Mouse (Mus musculus) limb, embryonic 11.5 days (tissue): ENCODE data around the gene Hoxb6. TPM values are rescaled to one million over a fixed set of nuclear protein-coding genes. Genes with fewer than 3 reads are reported as not detected.

Experiments
- ATAC-seq: fragments of 200-750 bp; cut with Nextera tagmentation; 2 replicates; pipeline ENCODE4 v1.8.0; 2017; ENCODE audit warnings: low read depth; ENCODE audit not compliant: insufficient number of reproducible peaks, low FRiP score, low TSS enrichment
- DNase-seq: peaks from one replicate; pipeline ENCODE4 v3.0.0-alpha.2; 2015; ENCODE audit warnings: low spot score
- H3K27ac ChIP-seq: fragments of 300-500 bp; sonication (generic); replicated peaks from 2 replicates; pipeline ENCODE4 v1.5.1; 2014; ENCODE audit warnings: low read depth, mild to moderate bottlenecking, low read length
- H3K27me3 ChIP-seq: fragments of 300-500 bp; sonication (generic); 2 replicates; pipeline ENCODE4 v1.6.1; 2014; ENCODE audit warnings: mild to moderate bottlenecking, low read length, mixed read lengths; ENCODE audit not compliant: control insufficient read depth, insufficient read depth
- H3K36me3 ChIP-seq: fragments of 300-500 bp; sonication (generic); 2 replicates; pipeline ENCODE4 v1.6.1; 2014; ENCODE audit warnings: mild to moderate bottlenecking, low read length, moderate library complexity, mixed read lengths; ENCODE audit not compliant: control insufficient read depth, insufficient read depth
- H3K4me1 ChIP-seq: fragments of 300-500 bp; sonication (generic); 2 replicates; pipeline ENCODE4 v1.6.1; 2014; ENCODE audit warnings: low read length, mixed read lengths; ENCODE audit not compliant: control insufficient read depth, insufficient read depth
- H3K4me2 ChIP-seq: fragments of 300-500 bp; sonication (generic); 2 replicates; pipeline ENCODE4 v1.6.1; 2014; ENCODE audit warnings: low read depth, mild to moderate bottlenecking, moderate library complexity; ENCODE audit not compliant: severe bottlenecking
- H3K4me3 ChIP-seq: fragments of 300-500 bp; sonication (generic); 2 replicates; pipeline ENCODE4 v1.5.1; 2014; ENCODE audit warnings: low read depth, low read length
- H3K9ac ChIP-seq: fragments of 300-500 bp; sonication (generic); 2 replicates; pipeline ENCODE4 v1.6.1; 2014; ENCODE audit warnings: mild to moderate bottlenecking, low read length
- H3K9me3 ChIP-seq: fragments of 300-500 bp; sonication (generic); 2 replicates; pipeline ENCODE4 v1.6.1; 2016; ENCODE audit warnings: low read length; ENCODE audit not compliant: control insufficient read depth
- WGBS: fragments of 180-500 bp; shearing (Covaris S2); extraction: QIAGEN DNeasy Blood & Tissue Kit; methylation state at CpG from one replicate; pipeline ENCODE4 v1.1.7; 2014; 5-methylcytosine and 5-hydroxymethylcytosine counted together
- polyA plus RNA-seq: library from polyadenylated mRNA; unstranded; fragments of >200 nt; fragmentation: Nextera tagmentation; extraction: Ambion mirVana; gene quantifications from 2 replicates; pipeline ENCODE4 v1.2.1, GENCODE M21; 2014

Hoxb6 gene
- polyA plus RNA-seq, 1 experiment from 2014 or later, result 1.9 TPM

- Histone ChIP-seq H3K36me3 (no peaks in the 10 kb centered on the region), H3K27ac (peak overlapping the region; percentile 45; the same call in 1 of the 2 replicates), H3K9me3 (no peaks in the 10 kb centered on the region), H3K4me1 (peaks cover 36% of the 10 kb centered on the region), H3K27me3 (peaks cover 95% of the 10 kb centered on the region), H3K9ac (peak overlapping the region; percentile 52), H3K4me2 (peak overlapping the region; percentile 58), H3K4me3 (peak overlapping the region; percentile 24)
- ATAC-seq (no peak), DNase-seq (peak; percentile 72)
- 1% methylated on average over 40 of the region's 40 CpGs for WGBS
Observed at GRCm38 (mm10) chr11:96341701-96342575, 49.7 kb downstream of the Hoxb6 start.

- H3K4me2 ChIP-seq, result no peak overlapping the region
Observed at GRCm38 (mm10) chr11:96342576-96342930, 50.3 kb downstream of the Hoxb6 start.

GRCm38 (mm10) chr11:96343206-96343745, 51.0 kb downstream of the Hoxb6 start:
- Histone ChIP-seq H3K4me2 (no peak overlapping the region), H3K9me3 (no peaks in the 10 kb centered on the region), H3K27ac (no peak overlapping the region), H3K4me3 (no peak overlapping the region), H3K36me3 (no peaks in the 10 kb centered on the region), H3K4me1 (peaks cover 41% of the 10 kb centered on the region), H3K27me3 (peaks cover 92% of the 10 kb centered on the region), H3K9ac (no peak overlapping the region)
- peak; percentile 35 for DNase-seq
- 31% methylated on average over 2 of the region's 2 CpGs for WGBS
- no peak for ATAC-seq

More at GRCm38 (mm10) chr11:96342576-96342930, 50.3 kb downstream of the Hoxb6 start:
- Histone ChIP-seq H3K36me3 (no peaks in the 10 kb centered on the region), H3K4me3 (no peak overlapping the region), H3K4me1 (peaks cover 36% of the 10 kb centered on the region), H3K27ac (no peak overlapping the region), H3K27me3 (peaks cover 93% of the 10 kb centered on the region), H3K9ac (no peak overlapping the region), H3K9me3 (no peaks in the 10 kb centered on the region)
- ATAC-seq (no peak), DNase-seq (peak; percentile 41)
- 6% methylated on average over 4 of the region's 4 CpGs for WGBS

GRCm38 (mm10) chr11:96344061-96344877, 52.0 kb downstream of the Hoxb6 start:
- DNase-seq (peak; percentile 64), ATAC-seq (peak; percentile 32; the same call in 1 of the 2 replicates)
- H3K9ac ChIP-seq, result peak overlapping the region; percentile 17; the same call in 1 of the 2 replicates
- WGBS, result 4% methylated on average over 39 of the region's 40 CpGs
- no peaks in the 10 kb centered on the region for H3K36me3 ChIP-seq
- no peak overlapping the region for H3K4me3 ChIP-seq
- peaks cover 89% of the 10 kb centered on the region for H3K27me3 ChIP-seq
- peak overlapping the region; percentile 22; the same call in 1 of the 2 replicates for H3K4me2 ChIP-seq
- peaks cover 43% of the 10 kb centered on the region for H3K4me1 ChIP-seq
- no peaks in the 10 kb centered on the region for H3K9me3 ChIP-seq
- 0 out of 2 replicates have a peak overlapping the region, but pooled peaks have one; percentile 4 for H3K27ac ChIP-seq

GRCm38 (mm10) chr11:96344878-96345159, 52.5 kb downstream of the Hoxb6 start:
- ATAC-seq (no peak), DNase-seq (no peak)
- Histone ChIP-seq H3K4me1 (peaks cover 43% of the 10 kb centered on the region), H3K36me3 (no peaks in the 10 kb centered on the region), H3K27ac (no peak overlapping the region), H3K4me2 (peak overlapping the region; percentile 56; the same call in 1 of the 2 replicates), H3K27me3 (peaks cover 87% of the 10 kb centered on the region), H3K4me3 (no peak overlapping the region), H3K9ac (no peak overlapping the region), H3K9me3 (no peaks in the 10 kb centered on the region)
- 4% methylated on average over 6 of the region's 6 CpGs for WGBS

- H3K9ac ChIP-seq, result peak overlapping the region; percentile 30; the same call in 1 of the 2 replicates
Observed at GRCm38 (mm10) chr11:96345220-96345892, 53.1 kb downstream of the Hoxb6 start.

GRCm38 (mm10) chr11:96345893-96346806, 53.9 kb downstream of the Hoxb6 start:
- WGBS, result 4% methylated on average over 42 of the region's 45 CpGs
- no peaks in the 10 kb centered on the region for H3K9me3 ChIP-seq
- H3K4me1 ChIP-seq, result peaks cover 39% of the 10 kb centered on the region
- H3K27ac ChIP-seq, result peak overlapping the region; percentile 52; the same call in 1 of the 2 replicates
- DNase-seq, result peak; percentile 53
- ATAC-seq, result no peak
- peak overlapping the region; percentile 30; the same call in 1 of the 2 replicates for H3K9ac ChIP-seq
- peak overlapping the region; percentile 16 for H3K4me3 ChIP-seq
- H3K36me3 ChIP-seq, result no peaks in the 10 kb centered on the region
- peaks cover 82% of the 10 kb centered on the region for H3K27me3 ChIP-seq
- peak overlapping the region; percentile 56 for H3K4me2 ChIP-seq

More at GRCm38 (mm10) chr11:96345220-96345892, 53.1 kb downstream of the Hoxb6 start:
- Histone ChIP-seq H3K36me3 (no peaks in the 10 kb centered on the region), H3K9me3 (no peaks in the 10 kb centered on the region), H3K27me3 (peaks cover 83% of the 10 kb centered on the region), H3K4me3 (peak overlapping the region; percentile 16), H3K27ac (no peak overlapping the region; the same call in 1 of the 2 replicates), H3K4me2 (peak overlapping the region; percentile 56), H3K4me1 (peaks cover 43% of the 10 kb centered on the region)
- DNase-seq (peak; percentile 61), ATAC-seq (no peak)
- WGBS, result 2% methylated on average over 37 of the region's 56 CpGs
